Mouse (Mus musculus): ENCODE measurements around the gene Cyyr1.
"Not testable (repeated sequence)": the region's sequence is repeated elsewhere in the genome, so short reads cannot be mapped to it uniquely, and the experiment has no call there.

Gene Cyyr1

DNA sequence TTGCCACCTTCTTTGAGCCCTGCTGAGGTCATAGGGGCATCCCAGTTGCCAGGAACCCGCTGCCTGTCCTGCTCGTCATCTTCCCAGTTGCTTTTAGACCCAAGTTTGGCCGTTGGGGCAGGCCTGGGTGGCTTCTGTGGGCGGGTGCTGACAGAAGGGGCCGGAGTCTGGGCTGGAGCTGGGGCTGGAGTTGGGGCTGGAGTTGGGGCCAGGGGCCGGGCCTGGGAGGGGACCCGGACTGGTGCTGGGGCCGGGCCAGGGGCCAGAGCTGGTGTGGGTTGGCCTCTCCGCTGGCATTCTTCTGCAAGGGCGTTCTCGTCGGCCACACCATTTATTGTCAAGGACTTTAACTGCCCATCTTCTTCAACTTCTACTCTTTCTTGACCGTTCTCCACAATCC lies at the start of gene Cyyr1:
Cyyr1 (minus strand) TSS at position 101 of the 400 bp plus-strand sequence.
- not testable (repeated sequence) for DNase-seq

DNA sequence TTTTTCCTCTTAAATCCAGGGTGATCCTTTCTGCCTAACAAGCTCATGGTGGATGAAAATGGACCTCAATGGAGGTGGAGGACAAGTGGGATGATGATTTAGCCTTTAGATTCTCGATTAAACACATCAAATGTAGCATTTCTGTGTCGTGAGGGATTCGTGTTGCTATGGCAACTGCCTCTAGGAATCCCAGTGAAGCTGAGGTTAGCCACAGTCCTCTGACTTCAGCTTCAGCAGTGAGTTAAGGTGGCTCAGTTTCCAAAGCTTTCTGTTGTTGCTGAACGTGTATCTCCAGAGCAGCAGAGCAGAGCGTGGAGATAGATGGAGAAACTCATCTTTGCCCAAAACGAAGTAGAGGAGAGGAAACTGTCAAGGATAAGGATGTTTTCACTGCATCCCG lies 35.6 kb upstream of the Cyyr1 start:
- DNase-seq: no peak

- no peak for DNase-seq
Observed at GRCm38 (mm10) chr16:85587573-85588226, 34.5 kb upstream of the Cyyr1 start.

DNA sequence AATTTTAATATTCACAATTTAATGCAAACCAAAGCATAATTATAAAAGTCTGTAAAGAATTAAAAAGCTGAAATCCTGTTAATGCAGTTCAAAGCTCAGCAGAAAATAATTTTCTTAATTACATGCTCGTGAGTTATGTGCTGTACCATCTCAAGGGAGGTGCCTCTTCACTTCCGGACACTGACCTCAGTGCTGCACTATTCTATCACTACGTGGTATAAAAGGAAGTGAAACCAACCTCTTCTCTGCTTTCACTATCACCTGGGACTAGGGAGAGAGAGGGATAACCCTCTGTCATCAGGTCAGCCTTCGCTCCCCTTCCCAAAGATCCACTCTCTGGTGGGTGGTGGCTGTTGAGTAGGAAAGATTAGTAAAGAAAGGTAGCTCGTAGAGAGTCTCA lies 13.3 kb upstream of the Cyyr1 start:
- DNase-seq: peak in 1 of 2 experiments; percentile 2

DNA sequence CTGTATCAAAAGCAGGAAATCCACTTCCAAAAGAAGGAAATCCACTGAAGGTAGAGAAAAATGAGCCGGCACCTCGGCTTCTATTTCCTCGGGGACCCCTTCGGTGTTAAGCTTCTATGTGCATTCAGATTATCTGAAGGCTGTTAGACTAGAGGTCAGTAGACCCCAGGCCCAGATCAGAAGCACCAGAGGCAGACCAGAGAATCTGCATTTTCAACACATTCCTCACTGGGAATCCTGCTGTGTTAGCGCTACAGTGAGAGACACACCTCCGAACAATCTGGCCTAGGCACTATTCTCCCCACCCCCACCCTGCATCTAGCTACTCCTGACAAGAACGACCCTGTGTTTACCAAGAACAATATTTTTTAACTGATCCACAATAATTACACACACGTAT lies 641 bp upstream of the Cyyr1 start:
- no peak for DNase-seq

DNA sequence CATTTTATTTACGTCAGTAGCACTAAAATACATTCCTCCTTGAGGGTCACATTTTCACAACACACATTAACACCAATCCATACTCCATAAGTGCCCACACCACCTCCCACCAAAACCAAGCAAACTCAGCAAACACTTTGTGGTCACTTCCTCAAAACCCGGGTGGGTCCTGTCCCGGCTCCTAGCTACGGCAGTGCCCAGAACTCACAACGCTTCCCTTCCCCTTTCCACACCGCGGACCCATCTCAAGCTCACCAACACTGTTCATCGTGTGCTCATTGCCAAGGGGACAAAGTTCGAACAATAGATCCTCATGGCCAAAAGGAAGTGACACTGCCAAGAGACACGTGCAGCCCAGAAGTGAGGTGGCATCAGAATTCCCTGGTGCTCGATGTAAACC lies 1.2 kb downstream of the Cyyr1 start:
- DNase-seq: not testable (repeated sequence)

- DNase-seq: no peak
Observed at GRCm38 (mm10) chr16:85549971-85550567, 3.1 kb downstream of the Cyyr1 start.

DNA sequence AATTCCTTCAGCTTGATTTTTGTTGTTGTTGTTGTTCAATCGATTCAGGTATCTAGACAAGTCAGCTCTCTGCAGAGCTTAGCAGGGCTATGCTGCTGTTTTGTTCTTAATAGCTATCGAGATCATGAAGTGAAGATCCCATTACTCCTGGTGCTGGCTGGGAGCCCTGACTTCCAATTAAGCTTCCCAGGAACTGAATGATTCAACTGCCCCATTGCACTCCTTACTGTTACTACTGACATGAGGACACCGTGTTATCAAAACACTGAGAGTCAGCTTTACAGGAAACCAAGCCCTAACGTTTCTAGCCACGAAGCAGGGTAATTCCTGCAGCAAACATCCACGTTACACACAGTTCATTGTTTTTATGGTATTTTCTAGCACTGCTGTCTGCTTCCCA lies 6.7 kb downstream of the Cyyr1 start:
- DNase-seq: no peak

GRCm38 (mm10) chr16:85541676-85542273 lies 11.4 kb downstream of the Cyyr1 start:
- DNase-seq: no peak

DNA sequence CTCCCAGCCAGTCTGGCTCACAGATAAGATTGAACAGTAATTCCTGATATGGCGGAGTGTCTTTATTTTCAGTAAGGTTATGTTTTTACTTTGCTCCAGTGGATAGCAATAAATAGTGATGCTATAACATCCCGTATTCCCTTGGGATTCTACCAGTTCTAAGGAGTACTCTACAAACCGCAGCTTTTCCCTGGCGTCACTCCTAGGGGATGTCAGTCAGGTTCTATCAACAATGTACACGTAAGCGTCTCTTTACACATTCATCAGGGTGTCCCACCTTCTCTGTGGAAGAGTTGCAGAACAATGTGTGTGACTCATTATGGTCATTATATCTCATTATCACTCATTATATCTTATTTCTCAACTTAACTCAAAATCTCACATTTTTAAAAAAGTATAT lies 12.2 kb downstream of the Cyyr1 start:
- DNase-seq: no peak

- peak; percentile 2 to 3 for DNase-seq
Observed at GRCm38 (mm10) chr16:85538367-85538766, 14.8 kb downstream of the Cyyr1 start.

- no peak for DNase-seq
Observed at GRCm38 (mm10) chr16:85536075-85536474, 17.1 kb downstream of the Cyyr1 start.

DNA sequence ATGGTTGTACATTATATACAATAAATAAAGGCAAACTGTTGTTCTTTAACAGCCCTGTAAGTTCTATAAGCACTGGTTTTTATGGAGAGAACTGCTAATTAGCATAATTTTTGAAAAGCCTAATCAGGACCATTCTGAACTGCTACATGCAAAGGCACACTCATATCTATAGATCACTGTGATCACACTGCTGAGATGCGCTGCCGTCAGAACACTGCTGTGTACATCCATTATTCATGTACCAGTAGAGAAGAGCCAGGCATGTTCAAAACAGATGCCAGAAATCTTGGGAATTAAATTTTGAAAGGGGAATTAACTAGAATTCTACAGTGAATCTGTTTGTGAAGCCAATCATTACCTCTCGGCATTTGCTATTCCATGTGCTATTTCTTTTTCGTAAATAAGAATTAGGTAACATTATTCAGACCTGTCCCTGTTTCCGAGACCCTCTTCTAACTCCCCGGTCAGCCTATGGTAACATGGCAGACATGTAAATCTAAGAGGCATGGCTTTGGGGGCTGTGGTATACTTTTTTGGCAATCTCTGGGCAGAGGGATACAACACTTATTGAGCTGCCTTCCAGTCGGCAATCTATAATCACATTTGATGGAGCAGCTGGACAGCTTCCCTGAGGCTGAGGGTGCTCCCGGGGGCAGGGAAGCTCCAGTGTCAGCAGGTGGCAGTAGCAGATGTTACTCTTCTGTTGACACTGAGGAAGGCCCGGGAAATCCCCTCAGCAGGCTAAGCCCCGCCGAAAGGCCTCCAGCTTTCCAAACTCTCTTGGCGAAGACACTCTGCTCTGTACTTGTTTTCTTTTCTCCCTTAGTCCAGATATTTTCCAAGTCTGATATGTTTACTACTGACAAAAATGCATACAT lies 25.2 kb downstream of the Cyyr1 start:
- no peak for DNase-seq

DNA sequence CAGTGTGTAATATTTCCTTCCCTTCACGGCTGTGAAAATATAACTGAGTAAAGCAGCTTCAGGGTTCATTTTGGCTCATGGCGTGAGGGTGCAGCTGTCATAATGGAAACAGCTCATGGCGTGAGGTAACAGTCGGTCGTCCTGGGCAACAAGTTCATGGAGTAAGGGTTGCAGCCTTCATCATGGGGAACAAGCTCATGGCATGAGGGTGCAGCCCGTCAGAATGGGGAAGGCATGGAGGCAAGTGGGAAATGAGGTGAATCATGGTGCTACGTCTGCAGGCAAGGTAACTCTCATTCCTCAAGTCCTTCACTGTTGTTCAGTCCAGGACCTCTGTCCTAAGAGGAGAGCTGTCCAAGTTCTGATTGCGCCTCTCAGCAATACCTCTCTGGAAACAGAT lies 28.6 kb downstream of the Cyyr1 start:
- DNase-seq: no peak

DNA sequence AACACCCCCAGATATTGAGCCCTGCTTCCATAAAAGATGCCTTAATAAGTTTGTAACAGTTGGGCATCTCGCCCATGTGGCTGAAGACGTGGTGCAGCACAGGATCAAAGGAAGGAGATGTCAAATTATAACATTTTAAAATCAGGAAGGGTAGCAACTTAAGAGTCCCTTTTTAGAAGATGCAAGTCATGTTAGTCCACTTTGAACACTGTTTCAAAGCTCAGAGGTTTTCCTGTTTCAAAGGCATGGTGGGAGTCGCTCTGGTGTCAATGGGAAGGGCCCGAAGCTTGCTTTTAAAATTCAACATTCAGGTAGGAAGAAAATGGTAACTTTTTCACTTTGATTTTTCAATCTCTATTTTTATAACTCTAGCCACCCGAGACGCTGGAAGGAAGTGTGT lies 45.9 kb downstream of the Cyyr1 start:
- no peak for DNase-seq

DNA sequence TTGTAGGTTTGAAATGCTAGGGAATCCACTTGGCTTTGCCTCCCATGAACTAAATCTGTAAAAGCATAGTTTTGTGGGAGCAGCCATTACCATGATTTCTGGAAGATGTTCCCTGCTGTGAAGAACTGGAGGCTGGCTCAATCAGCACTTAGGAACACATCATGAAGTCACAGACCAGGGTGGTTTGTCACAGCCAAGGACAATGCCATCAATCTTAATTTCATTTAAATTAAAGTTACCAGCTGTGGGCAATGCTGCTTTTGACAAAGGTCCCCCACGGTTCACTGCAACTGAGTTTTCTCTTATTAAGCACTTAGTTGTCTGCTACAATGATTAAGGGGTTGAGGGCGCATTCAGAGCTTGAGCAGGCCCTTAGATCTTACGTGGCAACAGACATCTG lies 48.1 kb downstream of the Cyyr1 start:
- no peak for DNase-seq

- DNase-seq: no peak
Observed at GRCm38 (mm10) chr16:85503416-85503815, 49.8 kb downstream of the Cyyr1 start.

DNA sequence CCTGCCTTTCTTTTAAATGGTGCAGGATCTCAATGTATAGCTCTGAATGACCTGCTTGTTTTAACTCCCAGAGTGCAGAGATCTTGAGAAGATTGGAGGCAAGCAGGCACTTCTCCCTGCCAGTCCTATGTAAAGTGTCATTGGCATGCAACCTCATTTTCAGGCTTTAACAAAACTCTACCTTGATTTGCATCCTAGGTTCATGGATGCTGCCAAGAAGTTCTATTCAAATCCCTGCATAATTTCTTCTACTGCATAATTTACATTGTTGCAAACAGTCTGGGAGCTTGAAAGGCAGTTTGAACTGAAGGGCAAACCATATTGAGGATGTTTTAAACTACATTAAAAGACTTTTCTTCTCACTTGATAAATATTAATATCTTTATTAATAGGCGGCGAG lies 57.4 kb downstream of the Cyyr1 start:
- no peak for DNase-seq

GRCm38 (mm10) chr16:85488105-85488607 lies 65.0 kb downstream of the Cyyr1 start:
- DNase-seq: no peak

GRCm38 (mm10) chr16:85487266-85487665 lies 65.9 kb downstream of the Cyyr1 start:
- no peak for DNase-seq

DNA sequence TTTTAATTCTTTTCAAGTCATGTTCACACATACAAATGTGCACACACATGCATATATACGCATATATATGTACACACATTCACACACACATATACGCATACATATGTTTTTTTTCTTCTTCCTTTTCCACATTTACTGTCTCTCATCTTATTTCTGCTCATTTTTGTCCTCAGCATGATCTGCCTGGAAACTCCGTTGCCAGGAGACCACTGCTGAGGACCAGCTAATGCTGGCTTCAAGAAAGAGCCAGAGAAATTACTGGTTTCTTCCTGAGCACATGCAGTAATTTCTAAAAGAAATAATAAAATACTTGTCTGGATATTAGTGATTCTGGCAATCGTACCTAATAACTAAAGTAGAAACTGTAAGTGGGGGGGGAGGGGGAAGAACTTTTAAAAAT lies 68.6 kb downstream of the Cyyr1 start:
- DNase-seq: no peak

- DNase-seq: no peak
Observed at GRCm38 (mm10) chr16:85474552-85475071, 78.6 kb downstream of the Cyyr1 start.

DNA sequence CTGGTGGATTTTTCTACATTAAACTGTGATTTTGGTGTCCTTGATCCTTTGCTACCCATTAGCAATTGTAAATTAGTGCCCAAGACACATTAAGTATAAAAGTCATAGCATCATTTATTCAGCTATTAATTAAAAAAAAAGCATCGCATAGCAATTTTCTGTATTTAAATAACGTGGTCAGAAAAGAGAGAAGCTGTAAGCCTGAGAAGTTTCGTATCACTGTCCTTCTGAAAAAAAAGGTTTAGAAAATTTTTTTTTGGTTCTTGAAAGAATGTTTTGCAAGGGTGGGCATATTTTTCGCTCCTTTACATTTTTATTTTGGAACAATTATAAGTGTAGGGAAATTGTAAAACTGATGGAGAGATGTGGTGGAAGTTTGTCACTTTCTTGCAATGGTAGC lies 83.1 kb downstream of the Cyyr1 start:
- no peak for DNase-seq

Measured in B cell, adult 2 months (primary cell).